Mouse (Mus musculus) heart, adult 8-10 months (tissue): ENCODE data around the gene Il11. TPM values are rescaled to one million over a fixed set of nuclear protein-coding genes. Genes with fewer than 3 reads are reported as not detected.

Experiments
- DNase-seq: peaks from one replicate; pipeline ENCODE4 v3.0.0; 2022; ENCODE audit warnings: low spot score
- total RNA-seq, 4 experiments: library from RNA; stranded (reverse); gene quantifications; 2 replicates each; pipeline ENCODE4 v1.2.4; 2022

Gene Il11
- total RNA-seq, 4 experiments from 2014 or later, result 0.19 TPM; not detected in 3

DNA sequence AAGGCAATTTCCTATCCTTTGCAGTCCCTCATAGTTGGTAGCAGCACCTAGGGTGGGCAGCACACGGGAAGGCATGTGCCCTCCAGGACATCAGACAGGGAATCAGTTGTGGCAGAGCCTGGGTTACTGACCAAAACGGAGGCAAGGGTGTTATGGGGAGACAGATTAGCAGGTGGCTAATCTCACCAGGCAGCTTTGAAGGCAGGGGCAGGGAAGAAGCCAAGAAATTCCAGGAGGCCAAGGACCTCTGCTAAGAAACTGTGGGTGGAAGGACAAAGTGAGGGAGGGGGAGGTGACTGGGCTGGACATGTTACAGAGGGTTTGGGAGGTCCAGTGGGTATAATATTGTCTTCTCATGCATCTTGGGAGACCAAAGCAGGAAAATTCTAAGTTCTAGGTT lies 39.3 kb downstream of the Il11 start:
- no peak for DNase-seq

GRCm38 (mm10) chr7:4742482-4742819 lies 40.2 kb downstream of the Il11 start:
- DNase-seq, result no peak

- no peak for DNase-seq
Observed at GRCm38 (mm10) chr7:4741672-4742481, 40.8 kb downstream of the Il11 start.

- peak; percentile 60 for DNase-seq
Observed at GRCm38 (mm10) chr7:4741151-4741550, 41.5 kb downstream of the Il11 start.

GRCm38 (mm10) chr7:4740309-4740727 lies 42.3 kb downstream of the Il11 start:
- no peak for DNase-seq

- peak; percentile 100 for DNase-seq
Observed at GRCm38 (mm10) chr7:4739544-4740275, 42.9 kb downstream of the Il11 start, which contains the start of gene Kmt5c. Gene Kmt5c, plus strand, starts transcription at chr7:4740115.

GRCm38 (mm10) chr7:4739041-4739543 lies 43.6 kb downstream of the Il11 start:
- DNase-seq, result no peak

DNA sequence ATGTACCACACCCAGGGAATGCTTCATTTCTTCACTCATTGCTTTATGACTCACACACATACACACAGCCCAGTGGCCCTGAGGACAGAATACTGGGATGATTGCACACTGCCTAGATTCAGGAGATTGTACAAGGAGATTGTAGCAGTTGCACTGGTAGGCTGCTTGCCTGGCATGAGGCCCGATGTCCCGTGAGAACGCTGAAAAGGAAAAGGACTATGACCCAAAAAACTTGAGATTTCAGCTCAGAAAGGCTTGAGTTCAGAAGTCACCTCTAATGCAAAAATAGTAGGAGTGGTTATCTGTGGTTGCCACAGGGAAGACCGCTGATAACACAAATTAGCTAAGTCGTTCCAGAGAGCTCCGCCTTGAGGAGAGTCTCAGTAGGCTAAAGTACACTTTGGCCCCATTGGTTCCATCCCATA lies 49.7 kb downstream of the Il11 start:
- DNase-seq, result no peak

DNA sequence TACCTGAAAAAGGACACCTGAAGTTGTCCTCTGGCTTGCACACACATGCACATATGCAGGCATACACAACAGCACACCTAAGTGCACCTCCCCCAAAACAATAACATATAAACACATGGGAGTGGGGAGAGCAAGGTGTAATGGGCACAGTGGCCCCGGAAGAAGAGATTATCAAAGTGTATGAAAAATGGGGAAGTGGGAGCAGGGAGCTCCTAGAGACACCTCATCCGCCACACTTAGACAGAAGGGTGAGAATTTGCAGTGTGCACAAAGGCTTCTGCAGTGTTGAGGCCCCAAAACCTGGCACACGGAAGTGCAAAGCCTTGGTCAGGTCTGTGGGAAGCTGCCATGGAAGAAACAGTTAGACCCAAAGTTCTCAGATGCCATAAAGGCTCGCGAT lies 51.6 kb downstream of the Il11 start:
- DNase-seq, result no peak

GRCm38 (mm10) chr7:4725169-4725568 lies 57.5 kb downstream of the Il11 start, which contains the start of gene Tmem150b:
Gene Tmem150b, minus strand, starts transcription at chr7:4725249.
- no peak for DNase-seq

DNA sequence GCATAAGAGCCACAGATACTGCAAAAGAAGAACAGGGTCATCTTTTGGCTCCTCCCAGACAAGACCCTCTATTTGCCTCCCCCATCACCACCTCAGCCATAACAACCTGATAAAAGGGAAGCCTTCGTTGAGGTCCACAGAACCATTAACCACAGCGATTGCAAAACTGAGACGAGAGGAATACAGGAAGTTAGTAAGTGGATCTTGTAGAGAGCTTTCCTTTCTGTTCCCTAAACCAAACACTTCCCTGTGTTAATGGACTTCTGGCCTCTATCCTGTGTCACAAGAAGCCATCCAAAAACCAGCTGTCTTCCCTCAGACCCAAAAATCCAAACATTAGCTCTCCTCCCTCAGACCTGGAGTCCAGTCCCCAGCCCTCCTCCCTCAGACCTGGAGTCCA lies 58.3 kb downstream of the Il11 start:
- peak; percentile 20 for DNase-seq

GRCm38 (mm10) chr7:4723508-4723907 lies 59.2 kb downstream of the Il11 start:
- no peak for DNase-seq

Other genes with a start within 250 kb of the Il11 start
- 1 to 10 TPM in 1 of 4 experiments, under 1 TPM in 3; 0.50 to 1.0 (median 0.83) TPM for gene Syt5, start 235.3 kb downstream of the Il11 start, total RNA-seq
- gene Ptprh, start 178.8 kb downstream of the Il11 start, total RNA-seq, result not detected
- 1 to 10 TPM; 4.2 to 6.0 (median 4.8) TPM for gene Tmem86b, start 151.4 kb downstream of the Il11 start, total RNA-seq
- gene Ppp6r1, start 123.8 kb downstream of the Il11 start, total RNA-seq, result 10 to 100 TPM; 70.5 to 77.7 (median 75.8) TPM
- 10 to 100 TPM; 28.4 to 36.3 (median 33.5) TPM for gene Hspbp1, start 97.8 kb downstream of the Il11 start, total RNA-seq
- gene Brsk1, start 92.3 kb downstream of the Il11 start, total RNA-seq, result 1 to 10 TPM in 2 of 4 experiments, under 1 TPM in 2; 0.57 to 1.2 (median 0.98) TPM
- under 1 TPM in 3 of 4 experiments, not detected in 1; 0.12 to 0.24 (median 0.17) TPM for gene Tmem150b, start 57.6 kb downstream of the Il11 start, total RNA-seq
- 10 to 100 TPM in 2 of 4 experiments, 1 to 10 TPM in 2; 7.5 to 10.8 (median 9.7) TPM for gene Kmt5c, start 42.7 kb downstream of the Il11 start, total RNA-seq
- gene Cox6b2, start 29.8 kb downstream of the Il11 start, total RNA-seq, result 1 to 10 TPM; 1.8 to 3.8 (median 2.8) TPM
- gene Fam71e2, start 11.6 kb downstream of the Il11 start, total RNA-seq, result not detected
- gene Tmem190, start 78 bp upstream of the Il11 start, total RNA-seq, result not detected
- 1 to 10 TPM; 2.2 to 5.5 (median 5.0) TPM for gene Tmem238, start 6.8 kb upstream of the Il11 start, total RNA-seq
- 100 to 1,000 TPM; 453 to 560 (median 508) TPM for gene Rpl28, start 10.0 kb upstream of the Il11 start, total RNA-seq
- gene Ube2s, start 29.7 kb upstream of the Il11 start, total RNA-seq, result 100 to 1,000 TPM in 1 of 4 experiments, 10 to 100 TPM in 3; 76.2 to 103 (median 88.7) TPM
- gene Shisa7, start 61.8 kb upstream of the Il11 start, total RNA-seq, result under 1 TPM in 3 of 4 experiments, not detected in 1; 0.09 to 0.56 (median 0.25) TPM
- gene Isoc2b, start 87.4 kb upstream of the Il11 start, total RNA-seq, result 1 to 10 TPM; 5.3 to 6.1 (median 6.0) TPM
- gene Isoc2a, start 94.3 kb upstream of the Il11 start, total RNA-seq, result 10 to 100 TPM; 52.2 to 62.9 (median 54.4) TPM
- under 1 TPM in 2 of 4 experiments, not detected in 2; 0.22 to 0.43 TPM for gene Gm36210, start 123.7 kb upstream of the Il11 start, total RNA-seq
- gene Zfp628, start 132.4 kb upstream of the Il11 start, total RNA-seq, result 1 to 10 TPM; 6.4 to 8.4 (median 7.5) TPM
- gene Nat14, start 139.2 kb upstream of the Il11 start, total RNA-seq, result 1 to 10 TPM; 4.7 to 6.7 (median 5.3) TPM
- 1 to 10 TPM; 1.4 to 2.5 (median 1.9) TPM for gene Ssc5d, start 142.9 kb upstream of the Il11 start, total RNA-seq
- gene Sbk2, start 181.5 kb upstream of the Il11 start, total RNA-seq, result 10 to 100 TPM; 27.3 to 40.6 (median 33.1) TPM
- gene Sbk3, start 188.3 kb upstream of the Il11 start, total RNA-seq, result 10 to 100 TPM; 28.3 to 70.4 (median 46.3) TPM
- 10 to 100 TPM in 3 of 4 experiments, 1 to 10 TPM in 1; 9.7 to 19.8 (median 11.8) TPM for gene Zfp579, start 213.3 kb upstream of the Il11 start, total RNA-seq
- gene Zfp524, start 231.6 kb upstream of the Il11 start, total RNA-seq, result 10 to 100 TPM in 2 of 4 experiments, 1 to 10 TPM in 2; 7.2 to 12.1 (median 9.5) TPM
- 10 to 100 TPM; 15.2 to 25.9 (median 17.5) TPM for gene Fiz1, start 231.8 kb upstream of the Il11 start, total RNA-seq
- not detected for gene Gm44973, start 232.6 kb upstream of the Il11 start, total RNA-seq
- 10 to 100 TPM; 11.5 to 13.3 (median 12.8) TPM for gene Zfp865, start 237.5 kb upstream of the Il11 start, total RNA-seq
- gene Ccdc106, start 237.7 kb upstream of the Il11 start, total RNA-seq, result under 1 TPM in 1 of 4 experiments, not detected in 3; 0.22 TPM